Mouse (Mus musculus): Measurements from ENCODE around the gene Igf2bp1. TPM values are rescaled to one million over a fixed set of nuclear protein-coding genes. Genes with fewer than 3 reads are reported as not detected.

The Igf2bp1 gene
- total RNA-seq, 4 experiments from 2014 or later: 0.03 TPM; not detected in 2

Small RNA genes lying within 50 kb of the gene (microRNA-seq; reads per million reads assigned to microRNA genes)
- gene Mir3063: not detected

Other genes with a start within 250 kb of the Igf2bp1 start
- gene Phospho1, start 181.4 kb downstream of the Igf2bp1 start, total RNA-seq (2022): 100 to 1,000 TPM; 171 to 185 (median 175) TPM
- gene Gngt2, start 168.7 kb downstream of the Igf2bp1 start, total RNA-seq (2022): 10 to 100 TPM; 11.6 to 19.0 (median 15.7) TPM
- gene Abi3, start 163.5 kb downstream of the Igf2bp1 start, total RNA-seq (2022): 10 to 100 TPM in 1 of 4 experiments, 1 to 10 TPM in 3; 7.3 to 10.8 (median 8.8) TPM
- not detected for gene B4galnt2, start 91.0 kb downstream of the Igf2bp1 start, total RNA-seq (2022)
- gene Gip, start 18.6 kb upstream of the Igf2bp1 start, total RNA-seq (2022): not detected
- 10 to 100 TPM; 41.5 to 49.4 (median 46.7) TPM for gene Snf8, start 28.9 kb upstream of the Igf2bp1 start, total RNA-seq (2022)
- 10 to 100 TPM; 28.1 to 32.7 (median 30.7) TPM for gene Ube2z, start 59.4 kb upstream of the Igf2bp1 start, total RNA-seq (2022)
- 1,000 to 10,000 TPM; 3,689 to 3,785 (median 3,746) TPM for gene Atp5g1, start 69.7 kb upstream of the Igf2bp1 start, total RNA-seq (2022)
- under 1 TPM in 1 of 4 experiments, not detected in 3; 0.29 TPM for gene Calcoco2, start 106.0 kb upstream of the Igf2bp1 start, total RNA-seq (2022)
- under 1 TPM in 1 of 4 experiments, not detected in 3; 0.14 TPM for gene Ttll6, start 127.8 kb upstream of the Igf2bp1 start, total RNA-seq (2022)
- gene Hoxb13, start 188.4 kb upstream of the Igf2bp1 start, total RNA-seq (2022): not detected

All from heart, adult 8-10 months (tissue).